Mouse (Mus musculus) lung, postnatal 0 days (tissue): Measurements from ENCODE around the gene Cd72.

Experiments
- CTCF ChIP-seq: IDR thresholded peaks from 2 replicates; pipeline ENCODE4 v1.5.1; 2016; ENCODE audit warnings: antibody characterized with exemption, mild to moderate bottlenecking
- EP300 ChIP-seq: IDR thresholded peaks from 2 replicates; pipeline ENCODE4 v1.6.1; 2016; ENCODE audit warnings: antibody characterized with exemption, mild to moderate bottlenecking, control low read depth

DNA sequence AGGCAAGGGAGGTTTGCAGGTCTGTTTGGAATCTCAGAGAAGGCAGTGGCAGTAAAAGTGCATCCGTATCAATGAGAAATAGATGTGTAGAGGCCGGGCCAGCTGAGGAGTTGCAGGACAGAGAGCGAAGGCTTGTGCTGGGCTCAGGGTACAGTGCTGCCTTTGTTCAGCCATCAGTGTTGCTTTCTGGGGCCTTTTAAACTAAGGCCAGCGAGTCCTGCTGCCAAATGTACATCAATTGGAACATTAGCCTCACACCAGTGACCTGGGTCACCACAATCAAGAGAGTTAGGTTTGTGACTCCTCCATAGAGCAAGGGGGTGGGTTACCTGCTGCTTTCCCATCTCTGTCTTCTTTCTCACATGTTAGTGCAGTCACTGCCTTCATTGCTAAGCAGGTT is 56.4 kb downstream of the Cd72 start:
- no peak for TF ChIP-seq EP300
- TF ChIP-seq CTCF = no peak
